Mouse (Mus musculus): ENCODE measurements around the gene Ngb. TPM values are rescaled to one million over a fixed set of nuclear protein-coding genes. Genes with fewer than 3 reads are reported as not detected.

Ngb gene
- polyA plus RNA-seq, 1 experiment from 2014 or later = not detected

GRCm38 (mm10) chr12:87137439-87138341 lies 35.4 kb upstream of the Ngb start:
- WGBS = 82% methylated on average over 15 of the region's 15 CpGs
- H3K9ac ChIP-seq (ENCODE audit: low read depth, low read length) = no peak overlapping the region
- H3K4me2 ChIP-seq = no peak overlapping the region
- DNase-seq (ENCODE audit: low spot score) (no peak), ATAC-seq (replicated peaks; ENCODE audit: low FRiP score) (no peak)
- H3K4me3 ChIP-seq (ENCODE audit: low read depth, low read length) = no peak overlapping the region
- no peaks in the 10 kb centered on the region for H3K9me3 ChIP-seq (ENCODE audit: control insufficient read depth, low read length)
- peaks cover under 1% of the 10 kb centered on the region; the same call in 1 of the 2 replicates for H3K4me1 ChIP-seq (replicated peaks; ENCODE audit: control insufficient read depth, insufficient read depth, low read length)
- H3K27ac ChIP-seq (ENCODE audit: low read depth, low read length) = no peak overlapping the region
- no peaks in the 10 kb centered on the region for H3K27me3 ChIP-seq (replicated peaks; ENCODE audit: control insufficient read depth, insufficient read depth, low read length)
- no peaks in the 10 kb centered on the region for H3K36me3 ChIP-seq (ENCODE audit: control insufficient read depth, insufficient read depth, low read length)

- WGBS = 65% methylated on average over 9 of the region's 9 CpGs
- Histone ChIP-seq H3K4me1 (replicated peaks; ENCODE audit: control insufficient read depth, insufficient read depth, low read length) (peaks cover 12% of the 10 kb centered on the region), H3K4me2 (no peak overlapping the region), H3K9me3 (ENCODE audit: control insufficient read depth, low read length) (no peaks in the 10 kb centered on the region), H3K9ac (ENCODE audit: low read depth, low read length) (no peak overlapping the region), H3K27ac (ENCODE audit: low read depth, low read length) (no peak overlapping the region), H3K27me3 (replicated peaks; ENCODE audit: control insufficient read depth, insufficient read depth, low read length) (no peaks in the 10 kb centered on the region), H3K4me3 (ENCODE audit: low read depth, low read length) (no peak overlapping the region), H3K36me3 (ENCODE audit: control insufficient read depth, insufficient read depth, low read length) (no peaks in the 10 kb centered on the region)
- DNase-seq (ENCODE audit: low spot score) (no peak), ATAC-seq (replicated peaks; ENCODE audit: low FRiP score) (peak; percentile 59)
Observed at GRCm38 (mm10) chr12:87132784-87133183, 30.4 kb upstream of the Ngb start.

GRCm38 (mm10) chr12:87132210-87132609 lies 29.9 kb upstream of the Ngb start:
- Histone ChIP-seq H3K9me3 (ENCODE audit: control insufficient read depth, low read length) (no peaks in the 10 kb centered on the region), H3K27me3 (replicated peaks; ENCODE audit: control insufficient read depth, insufficient read depth, low read length) (no peaks in the 10 kb centered on the region), H3K36me3 (ENCODE audit: control insufficient read depth, insufficient read depth, low read length) (no peaks in the 10 kb centered on the region), H3K4me3 (ENCODE audit: low read depth, low read length) (no peak overlapping the region), H3K9ac (ENCODE audit: low read depth, low read length) (no peak overlapping the region), H3K4me2 (no peak overlapping the region), H3K4me1 (replicated peaks; ENCODE audit: control insufficient read depth, insufficient read depth, low read length) (peaks cover 12% of the 10 kb centered on the region), H3K27ac (ENCODE audit: low read depth, low read length) (no peak overlapping the region)
- DNase-seq (ENCODE audit: low spot score) (no peak), ATAC-seq (replicated peaks; ENCODE audit: low FRiP score) (no peak)
- WGBS = 59% methylated on average over 6 of the region's 6 CpGs

GRCm38 (mm10) chr12:87131619-87132018 lies 29.3 kb upstream of the Ngb start:
- peaks cover 12% of the 10 kb centered on the region for H3K4me1 ChIP-seq (replicated peaks; ENCODE audit: control insufficient read depth, insufficient read depth, low read length)
- peak; percentile 29; the same call in 1 of the 2 replicates for ATAC-seq (replicated peaks; ENCODE audit: low FRiP score)
- 60% methylated on average over 3 of the region's 3 CpGs for WGBS
- no peak overlapping the region for H3K4me2 ChIP-seq
- H3K9ac ChIP-seq (ENCODE audit: low read depth, low read length) = no peak overlapping the region
- DNase-seq (ENCODE audit: low spot score) = no peak
- no peak overlapping the region for H3K4me3 ChIP-seq (ENCODE audit: low read depth, low read length)
- H3K27me3 ChIP-seq (replicated peaks; ENCODE audit: control insufficient read depth, insufficient read depth, low read length) = no peaks in the 10 kb centered on the region
- no peaks in the 10 kb centered on the region for H3K9me3 ChIP-seq (ENCODE audit: control insufficient read depth, low read length)
- no peaks in the 10 kb centered on the region for H3K36me3 ChIP-seq (ENCODE audit: control insufficient read depth, insufficient read depth, low read length)
- H3K27ac ChIP-seq (ENCODE audit: low read depth, low read length) = no peak overlapping the region

- no peak for DNase-seq (ENCODE audit: low spot score)
- Histone ChIP-seq H3K9ac (ENCODE audit: low read depth, low read length) (no peak overlapping the region), H3K27me3 (replicated peaks; ENCODE audit: control insufficient read depth, insufficient read depth, low read length) (no peaks in the 10 kb centered on the region), H3K27ac (ENCODE audit: low read depth, low read length) (no peak overlapping the region), H3K36me3 (ENCODE audit: control insufficient read depth, insufficient read depth, low read length) (no peaks in the 10 kb centered on the region), H3K9me3 (ENCODE audit: control insufficient read depth, low read length) (no peaks in the 10 kb centered on the region), H3K4me1 (replicated peaks; ENCODE audit: control insufficient read depth, insufficient read depth, low read length) (peaks cover 12% of the 10 kb centered on the region), H3K4me2 (no peak overlapping the region), H3K4me3 (ENCODE audit: low read depth, low read length) (no peak overlapping the region)
- no peak for ATAC-seq (replicated peaks; ENCODE audit: low FRiP score)
- 96% methylated on average over 2 of the region's 2 CpGs for WGBS
Observed at GRCm38 (mm10) chr12:87131181-87131580, 28.8 kb upstream of the Ngb start.

- WGBS = 81% methylated on average over 4 of the region's 4 CpGs
- no peak for DNase-seq (ENCODE audit: low spot score)
- no peak for ATAC-seq (replicated peaks; ENCODE audit: low FRiP score)
- no peak overlapping the region for H3K27ac ChIP-seq (ENCODE audit: low read depth, low read length)
- no peak overlapping the region for H3K4me2 ChIP-seq
- H3K4me1 ChIP-seq (replicated peaks; ENCODE audit: control insufficient read depth, insufficient read depth, low read length) = peaks cover 12% of the 10 kb centered on the region
- no peaks in the 10 kb centered on the region for H3K36me3 ChIP-seq (ENCODE audit: control insufficient read depth, insufficient read depth, low read length)
- no peaks in the 10 kb centered on the region for H3K27me3 ChIP-seq (replicated peaks; ENCODE audit: control insufficient read depth, insufficient read depth, low read length)
- no peak overlapping the region for H3K9ac ChIP-seq (ENCODE audit: low read depth, low read length)
- no peak overlapping the region for H3K4me3 ChIP-seq (ENCODE audit: low read depth, low read length)
- no peaks in the 10 kb centered on the region for H3K9me3 ChIP-seq (ENCODE audit: control insufficient read depth, low read length)
Observed at GRCm38 (mm10) chr12:87130224-87130623, 27.9 kb upstream of the Ngb start.

- Histone ChIP-seq H3K36me3 (ENCODE audit: control insufficient read depth, insufficient read depth, low read length) (peaks cover 9% of the 10 kb centered on the region; the same call in 1 of the 2 replicates), H3K9ac (ENCODE audit: low read depth, low read length) (no peak overlapping the region), H3K4me2 (no peak overlapping the region), H3K27ac (ENCODE audit: low read depth, low read length) (no peak overlapping the region), H3K27me3 (replicated peaks; ENCODE audit: control insufficient read depth, insufficient read depth, low read length) (no peaks in the 10 kb centered on the region), H3K4me1 (replicated peaks; ENCODE audit: control insufficient read depth, insufficient read depth, low read length) (peaks cover 7% of the 10 kb centered on the region), H3K4me3 (ENCODE audit: low read depth, low read length) (no peak overlapping the region), H3K9me3 (ENCODE audit: control insufficient read depth, low read length) (no peaks in the 10 kb centered on the region)
- DNase-seq (ENCODE audit: low spot score) (no peak), ATAC-seq (replicated peaks; ENCODE audit: low FRiP score) (no peak)
- 71% methylated on average over 4 of the region's 4 CpGs for WGBS
Observed at GRCm38 (mm10) chr12:87127256-87127655, 24.9 kb upstream of the Ngb start.

GRCm38 (mm10) chr12:87121918-87122589 lies 19.7 kb upstream of the Ngb start:
- DNase-seq (ENCODE audit: low spot score) (no peak), ATAC-seq (replicated peaks; ENCODE audit: low FRiP score) (peak; percentile 92)
- Histone ChIP-seq H3K36me3 (ENCODE audit: control insufficient read depth, insufficient read depth, low read length) (peaks cover 15% of the 10 kb centered on the region), H3K9ac (ENCODE audit: low read depth, low read length) (no peak overlapping the region), H3K4me3 (ENCODE audit: low read depth, low read length) (no peak overlapping the region), H3K4me1 (replicated peaks; ENCODE audit: control insufficient read depth, insufficient read depth, low read length) (no peaks in the 10 kb centered on the region), H3K27me3 (replicated peaks; ENCODE audit: control insufficient read depth, insufficient read depth, low read length) (no peaks in the 10 kb centered on the region), H3K27ac (ENCODE audit: low read depth, low read length) (no peak overlapping the region), H3K4me2 (no peak overlapping the region), H3K9me3 (ENCODE audit: control insufficient read depth, low read length) (no peaks in the 10 kb centered on the region)
- 59% methylated on average over 4 of the region's 4 CpGs for WGBS
